Mouse (Mus musculus): Measurements from ENCODE around the gene Hebp1.

Hebp1 gene

GRCm38 (mm10) chr6:135197921-135198532, at the start of gene Hebp1, which contains the start of gene Fam234b:
TSS of gene Hebp1 (minus strand) at chr6:135198022.
TSS of gene Fam234b (plus strand) at chr6:135197977.
- peak; percentile 75 for DNase-seq (ENCODE audit: low spot score)

GRCm38 (mm10) chr6:135245586-135245985, 47.8 kb upstream of the Hebp1 start:
- DNase-seq (ENCODE audit: low spot score) = no peak

DNA sequence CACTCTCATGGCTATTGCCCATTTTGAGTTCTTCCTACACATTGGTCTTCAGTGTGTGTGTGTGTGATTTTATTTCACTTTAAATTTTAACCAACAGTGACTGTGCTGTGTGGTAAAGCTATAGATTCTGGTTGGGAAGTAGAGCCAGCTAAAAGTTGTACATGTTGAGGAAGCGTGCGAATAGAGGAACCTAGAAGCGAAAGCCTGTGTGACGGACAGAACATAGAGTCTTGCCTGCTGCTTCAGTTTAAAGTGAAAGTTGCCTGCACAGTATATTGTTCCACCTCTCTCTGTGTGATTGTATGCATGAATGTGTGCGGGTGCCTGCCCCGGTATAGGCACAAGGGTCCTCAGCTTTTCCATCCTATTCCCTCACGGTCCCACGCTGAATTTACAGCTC, 42.5 kb upstream of the Hebp1 start:
- no peak for DNase-seq (ENCODE audit: low spot score)

DNA sequence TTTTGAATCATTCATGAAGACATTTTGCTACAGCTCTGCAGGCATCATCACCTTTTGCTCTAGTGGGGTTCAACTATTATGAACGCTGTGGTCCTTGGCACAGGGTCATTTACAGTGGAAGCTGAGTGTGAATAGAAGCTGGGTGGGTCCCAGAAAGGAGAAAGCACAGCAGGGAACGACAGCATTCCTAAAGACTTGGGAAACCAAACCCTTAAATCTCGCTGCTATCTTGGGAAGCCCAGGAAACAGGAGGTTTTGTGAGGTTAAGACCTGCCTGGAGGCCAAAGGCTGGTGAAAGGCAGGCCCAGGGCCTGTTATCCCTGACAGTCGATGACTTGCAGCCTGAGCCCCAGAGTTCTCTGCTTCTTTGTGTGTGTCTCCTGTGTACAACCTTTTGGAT, 40.4 kb upstream of the Hebp1 start:
- no peak for DNase-seq (ENCODE audit: low spot score)

DNA sequence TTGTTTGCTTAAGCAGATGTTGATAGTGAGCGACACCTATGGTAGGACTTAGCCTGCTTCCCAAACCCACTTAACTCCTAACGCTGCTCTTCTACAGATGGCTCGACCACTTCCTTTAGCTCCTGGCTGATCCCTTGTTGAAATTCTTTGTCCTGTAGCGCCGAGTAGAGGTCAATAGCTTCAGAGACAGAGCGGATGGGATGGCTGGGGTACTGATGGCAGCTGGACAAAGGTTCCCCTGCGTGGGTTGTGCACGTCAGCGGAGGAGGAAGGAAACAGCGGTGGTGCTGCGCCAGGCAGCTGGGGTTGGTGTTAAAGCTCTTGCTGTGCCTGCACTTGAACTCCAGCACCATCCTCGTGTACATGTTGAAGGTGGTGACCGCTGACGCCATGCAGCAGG, 39.5 kb upstream of the Hebp1 start:
- DNase-seq (ENCODE audit: low spot score) = no peak

- no peak for DNase-seq (ENCODE audit: low spot score)
These were observed 38.8 kb upstream of the Hebp1 start for GRCm38 (mm10) chr6:135236576-135236975.

GRCm38 (mm10) chr6:135235742-135236141, 37.9 kb upstream of the Hebp1 start:
- DNase-seq (ENCODE audit: low spot score) = no peak

GRCm38 (mm10) chr6:135232443-135233182, 34.8 kb upstream of the Hebp1 start:
- DNase-seq (ENCODE audit: low spot score) = no peak

DNA sequence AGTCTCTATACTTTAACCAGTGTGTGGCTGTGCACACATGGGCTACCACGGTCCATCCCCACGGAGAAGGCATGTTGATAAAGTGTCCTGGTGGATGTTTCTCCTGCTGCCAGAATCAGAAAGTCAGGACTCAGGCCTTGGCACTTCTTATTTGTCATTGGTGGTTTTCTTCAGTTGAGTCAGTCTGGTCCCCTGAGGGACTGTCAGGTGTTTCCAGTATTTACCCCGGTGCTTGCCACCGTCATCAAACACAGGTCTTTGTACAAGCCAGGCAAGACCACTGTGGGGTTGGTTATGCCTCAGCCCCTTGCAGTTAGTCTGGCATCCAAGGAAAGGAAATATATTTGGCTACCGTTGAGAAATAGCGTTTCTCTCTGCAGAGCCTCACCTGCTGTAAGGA, 32.8 kb upstream of the Hebp1 start:
- no peak for DNase-seq (ENCODE audit: low spot score)

DNA sequence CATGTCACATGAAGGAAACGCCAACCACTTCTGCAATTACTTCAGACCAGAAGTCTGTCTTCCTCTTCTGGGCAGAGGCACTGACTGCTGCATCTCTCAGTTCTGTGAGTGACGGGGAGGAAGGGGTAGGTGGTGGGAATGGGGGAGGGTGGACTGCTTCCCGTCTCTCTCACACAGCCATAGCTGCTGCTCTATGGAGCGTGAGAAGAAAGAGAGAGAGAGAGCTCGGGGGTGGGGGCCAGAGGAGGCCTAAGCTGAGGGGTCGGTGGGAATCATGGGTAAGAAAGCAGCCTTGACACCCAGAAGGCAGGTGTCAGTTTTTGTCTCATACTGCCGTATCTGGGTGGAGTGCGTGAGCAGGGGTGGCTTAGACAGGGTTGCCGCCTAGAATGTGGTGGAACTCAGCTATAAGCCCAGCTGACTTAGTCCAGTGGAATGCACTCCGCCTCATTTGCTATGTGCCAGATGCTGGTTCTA, 30.7 kb upstream of the Hebp1 start:
- DNase-seq (ENCODE audit: low spot score) = no peak

GRCm38 (mm10) chr6:135223786-135224416, 26.1 kb upstream of the Hebp1 start:
- no peak for DNase-seq (ENCODE audit: low spot score)

GRCm38 (mm10) chr6:135219916-135220315, 22.1 kb upstream of the Hebp1 start:
- DNase-seq (ENCODE audit: low spot score) = no peak

GRCm38 (mm10) chr6:135218330-135218729, 20.5 kb upstream of the Hebp1 start:
- DNase-seq (ENCODE audit: low spot score) = no peak

DNA sequence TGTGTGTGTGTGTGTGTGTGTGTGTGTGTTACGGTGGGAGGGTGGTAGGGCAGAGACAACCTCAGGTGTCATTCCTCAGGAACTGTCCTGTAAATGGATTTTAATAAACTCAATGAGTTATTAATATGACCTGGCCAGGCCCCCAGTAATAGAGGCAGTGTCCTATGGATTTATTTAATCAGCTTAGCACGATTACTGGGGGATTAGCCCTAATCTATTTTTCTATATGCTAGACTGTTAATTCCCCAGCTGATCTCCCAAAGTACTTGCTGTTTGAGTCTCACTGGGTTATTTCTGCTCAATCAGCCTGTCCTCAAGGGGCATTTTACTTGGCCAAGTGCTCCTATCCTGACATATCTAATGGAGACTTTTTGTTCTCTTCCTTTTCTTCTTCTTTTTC, 14.8 kb upstream of the Hebp1 start:
- DNase-seq (ENCODE audit: low spot score) = no peak

DNA sequence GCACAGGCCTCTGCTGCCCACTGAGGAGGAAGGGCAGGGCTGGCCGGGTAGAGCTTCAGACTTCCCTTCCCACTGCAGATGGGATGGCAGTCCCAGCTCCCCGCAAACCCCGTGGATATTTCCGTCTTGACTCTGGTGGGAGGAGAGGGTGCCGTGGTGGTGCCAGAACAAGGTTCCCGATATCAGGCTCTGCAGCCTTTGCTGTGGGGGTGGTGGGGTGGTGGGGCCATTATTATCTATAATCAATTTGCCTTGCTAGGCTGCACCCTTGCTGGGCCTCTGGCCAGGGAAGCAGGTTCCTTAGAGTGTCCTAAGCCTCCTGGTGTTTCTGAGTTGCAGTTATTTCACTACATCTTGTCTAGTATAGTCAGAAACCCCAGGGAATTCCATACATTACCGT, 13.3 kb upstream of the Hebp1 start:
- no peak for DNase-seq (ENCODE audit: low spot score)

- DNase-seq (ENCODE audit: low spot score) = no peak
These were observed 9.1 kb upstream of the Hebp1 start for GRCm38 (mm10) chr6:135206909-135207308.

DNA sequence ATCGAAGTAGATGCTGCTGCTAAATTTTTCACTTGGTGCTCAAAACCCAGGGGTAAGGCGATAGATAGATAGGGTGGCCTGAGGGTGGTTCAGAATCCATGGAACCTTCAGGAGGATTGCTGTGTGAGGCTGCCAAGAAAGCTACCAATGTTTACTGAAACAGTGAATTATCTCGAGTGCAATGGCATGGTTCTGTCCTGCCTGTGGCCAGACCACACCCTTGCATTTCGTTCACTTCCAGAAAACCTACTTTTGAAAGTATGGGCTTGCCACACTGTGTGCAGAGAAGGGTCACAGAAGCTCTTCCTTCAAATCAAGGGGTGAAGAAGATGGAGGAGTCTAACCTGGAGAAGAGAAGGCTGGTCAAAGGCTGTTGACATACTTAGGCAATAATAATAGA, 8.0 kb upstream of the Hebp1 start:
- DNase-seq (ENCODE audit: low spot score) = no peak

GRCm38 (mm10) chr6:135204869-135205268, 7.0 kb upstream of the Hebp1 start:
- DNase-seq (ENCODE audit: low spot score) = no peak

DNA sequence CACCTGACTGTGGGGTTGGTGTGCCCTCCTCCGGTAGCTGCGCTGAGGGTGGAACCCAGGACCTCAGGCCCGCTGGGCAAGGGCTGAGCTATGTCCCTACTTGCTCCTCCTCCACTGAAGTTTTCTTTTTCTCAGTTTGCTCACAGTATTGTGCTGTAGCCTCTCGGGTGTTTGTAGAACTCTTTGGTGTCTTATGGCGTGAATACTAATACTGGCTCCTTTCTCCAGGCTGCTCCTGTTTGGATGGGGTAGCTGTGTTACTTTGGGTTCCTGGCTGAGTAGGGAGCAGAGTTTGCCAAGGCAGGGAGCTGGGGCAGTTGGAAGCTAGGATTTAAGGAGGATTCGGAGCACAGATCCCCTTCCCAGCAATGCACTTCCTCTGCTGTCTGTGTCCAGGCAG, 5.9 kb upstream of the Hebp1 start:
- no peak for DNase-seq (ENCODE audit: low spot score)

DNA sequence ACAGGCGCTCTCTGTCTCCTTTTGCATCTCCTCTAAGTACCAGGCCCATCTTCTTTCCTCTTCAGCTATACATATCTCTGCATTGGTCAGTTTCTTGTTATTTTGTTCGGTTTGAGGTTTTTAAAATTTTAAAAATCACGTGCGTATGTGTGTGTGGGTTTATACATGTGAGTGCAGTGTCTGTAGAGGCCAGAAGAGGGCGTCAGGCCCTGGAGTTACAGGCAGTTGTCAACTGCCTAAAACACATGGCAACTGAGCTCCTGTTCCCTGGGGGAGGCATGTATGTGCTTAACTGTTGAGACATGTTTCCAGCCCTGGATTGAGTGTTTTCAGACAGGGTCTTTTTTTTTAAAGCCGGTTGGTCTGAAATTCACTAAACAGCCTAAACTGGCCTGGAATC, 4.8 kb upstream of the Hebp1 start:
- DNase-seq (ENCODE audit: low spot score) = no peak

DNA sequence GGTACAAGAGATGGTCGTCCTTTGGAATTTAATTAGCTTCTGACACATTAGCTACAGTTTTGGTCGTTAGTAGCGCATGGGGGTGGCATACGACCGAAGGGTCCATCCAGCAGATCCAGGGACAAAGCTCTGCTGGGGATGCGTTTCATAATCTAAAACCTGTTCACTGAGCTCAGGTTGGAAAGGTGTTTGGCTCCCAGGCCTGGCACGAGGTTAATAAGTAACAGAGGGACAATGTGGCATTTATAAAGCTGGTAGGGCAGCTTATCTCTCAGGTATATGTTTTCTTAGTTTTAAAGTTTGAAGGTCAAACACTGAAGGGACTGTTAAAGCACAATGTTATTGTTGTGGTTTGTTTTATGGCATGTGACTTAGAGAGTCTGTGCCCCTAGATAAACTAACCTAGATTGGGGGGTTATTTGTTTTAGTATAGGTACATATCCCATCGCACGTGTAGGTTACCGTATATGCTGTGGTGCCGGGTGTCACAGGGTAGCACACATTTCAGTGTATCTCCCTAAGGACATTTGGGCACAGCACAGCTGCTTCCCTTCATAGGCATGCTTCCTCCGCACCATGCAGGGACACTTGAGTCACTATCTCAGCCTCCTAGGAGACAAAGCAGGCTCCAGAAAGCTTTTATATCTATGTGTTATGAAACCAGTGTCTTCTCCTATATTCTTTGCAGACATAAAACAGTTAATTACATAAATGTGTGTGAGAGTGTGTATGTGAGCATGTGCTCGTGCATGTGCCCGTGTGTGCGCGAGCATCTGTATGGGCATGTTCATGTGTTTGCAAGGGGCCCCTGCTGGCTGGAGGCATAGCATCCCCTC, 2.5 kb upstream of the Hebp1 start:
- no peak for DNase-seq (ENCODE audit: low spot score)

DNA sequence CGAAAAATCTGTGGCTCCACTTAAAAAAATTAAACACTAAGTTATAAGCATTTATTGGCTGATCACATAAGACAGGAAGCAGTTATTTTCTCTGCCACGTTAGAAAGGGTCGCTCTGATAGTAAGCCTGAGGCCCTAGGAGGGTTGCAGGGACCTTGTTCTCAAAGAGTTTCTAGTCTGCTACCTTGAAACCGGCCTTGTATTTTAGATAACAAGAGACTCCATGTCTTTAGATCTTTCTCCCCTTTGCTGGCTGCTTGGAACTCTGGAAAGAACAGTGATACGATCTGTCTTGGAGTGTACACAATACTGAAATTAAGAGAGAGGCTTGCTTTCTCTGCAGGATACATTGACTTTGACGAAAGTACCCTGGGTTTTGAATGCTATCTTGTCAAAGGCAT, 904 bp upstream of the Hebp1 start:
- DNase-seq (ENCODE audit: low spot score) = peak; percentile 34
